Mouse (Mus musculus) MEL (cell line): ENCODE data around the gene Hnrnpl.

Experiments
- CHD1 ChIP-seq: IDR thresholded peaks from 2 replicates; pipeline ENCODE4 v1.6.1; 2012; ENCODE audit warnings: low read depth, mild to moderate bottlenecking, inconsistent platforms, low read length, improper control_type of control experiment
- CHD2 ChIP-seq: IDR thresholded peaks from 2 replicates; pipeline ENCODE4 v1.6.1; 2011; ENCODE audit warnings: low read length, improper control_type of control experiment
- CTCF ChIP-seq, 3 experiments: IDR thresholded peaks in 2 of 3; conservative IDR thresholded peaks in 1 of 3; 2 replicates each; pipeline ENCODE4 v1.5.1; 2011 to 2012; ENCODE audit warnings: low read length in 3 of 3, low read depth in 2 of 3, mild to moderate bottlenecking in 2 of 3, improper control_type of control experiment in 1 of 3, inconsistent platforms in 1 of 3, mixed read lengths in 1 of 3, moderate library complexity in 1 of 3; ENCODE audit not compliant: control insufficient read depth in 1 of 3, insufficient read depth in 1 of 3, poor library complexity in 1 of 3, severe bottlenecking in 1 of 3
- EP300 ChIP-seq, 2 experiments: IDR thresholded peaks; 2 replicates each; pipeline ENCODE4 v1.6.1; 2011; ENCODE audit warnings: improper control_type of control experiment in 2 of 2, low read length in 2 of 2, low read depth in 1 of 2, mild to moderate bottlenecking in 1 of 2
- GATA1 ChIP-seq: IDR thresholded peaks from 2 replicates; pipeline ENCODE4 v1.6.1; 2011; ENCODE audit warnings: low read depth, low read length, improper control_type of control experiment
- MAFK ChIP-seq: IDR thresholded peaks from 2 replicates; pipeline ENCODE4 v1.6.1; 2011; ENCODE audit warnings: low read depth, mild to moderate bottlenecking, low read length, improper control_type of control experiment, borderline replicate concordance
- MAZ ChIP-seq: IDR thresholded peaks from 2 replicates; pipeline ENCODE4 v1.6.1; 2012; ENCODE audit warnings: low read depth, mild to moderate bottlenecking, inconsistent platforms, low read length, improper control_type of control experiment
- NELFE ChIP-seq: IDR thresholded peaks from 2 replicates; pipeline ENCODE4 v1.6.1; 2011; ENCODE audit warnings: low read depth, low read length, improper control_type of control experiment
- NRF1 ChIP-seq: IDR thresholded peaks from 2 replicates; pipeline ENCODE4 v1.6.1; 2014; ENCODE audit warnings: low read depth, mild to moderate bottlenecking, inconsistent platforms, low read length, improper control_type of control experiment, moderate library complexity; ENCODE audit not compliant: poor library complexity, insufficient read depth, severe bottlenecking
- POLR2A ChIP-seq, 2 experiments: IDR thresholded peaks; 2 replicates each; pipeline ENCODE4 v1.6.1; 2011 to 2012; ENCODE audit warnings: low read length in 2 of 2, mild to moderate bottlenecking in 2 of 2, control low read depth in 1 of 2, improper control_type of control experiment in 1 of 2, low read depth in 1 of 2, moderate library complexity in 1 of 2; ENCODE audit not compliant: control insufficient read depth in 1 of 2, insufficient read depth in 1 of 2, poor library complexity in 1 of 2
- ZNF384 ChIP-seq: IDR thresholded peaks from 2 replicates; pipeline ENCODE4 v1.6.1; 2012; ENCODE audit warnings: low read depth, mild to moderate bottlenecking, inconsistent platforms, low read length, improper control_type of control experiment

GRCm38 (mm10) chr7:28833723-28834347 is 25.5 kb downstream of the Hnrnpl start, which contains the start of gene Lgals4:
- no peak for TF ChIP-seq CTCF (IDR thresholded peaks at IDR 0.05 in 2 of 3, conservative IDR thresholded peaks at IDR 0.05 in 1 of 3; ENCODE audit: control insufficient read depth in 1 of 3, insufficient read depth in 1 of 3, low read depth in 2 of 3, low read length in 3 of 3, poor library complexity in 1 of 3, severe bottlenecking in 1 of 3)
- no peak for TF ChIP-seq MAZ
- TF ChIP-seq CHD2 = no peak
- no peak for TF ChIP-seq GATA1
- TF ChIP-seq CHD1 = no peak
- no peak for TF ChIP-seq POLR2A (IDR thresholded peaks at IDR 0.05; ENCODE audit: control insufficient read depth in 1 of 2, insufficient read depth in 1 of 2, low read depth in 1 of 2, low read length in 2 of 2, poor library complexity in 1 of 2)
- TF ChIP-seq NRF1 = no peak
- TF ChIP-seq EP300 (IDR thresholded peaks at IDR 0.05; ENCODE audit: low read depth in 1 of 2, low read length in 2 of 2) = no peak
- no peak for TF ChIP-seq NELFE
- no peak for TF ChIP-seq ZNF384
- no peak for TF ChIP-seq MAFK
